Comparison of ENCODE assay signal across 21 mouse cellular contexts in the genomic region with DNA sequence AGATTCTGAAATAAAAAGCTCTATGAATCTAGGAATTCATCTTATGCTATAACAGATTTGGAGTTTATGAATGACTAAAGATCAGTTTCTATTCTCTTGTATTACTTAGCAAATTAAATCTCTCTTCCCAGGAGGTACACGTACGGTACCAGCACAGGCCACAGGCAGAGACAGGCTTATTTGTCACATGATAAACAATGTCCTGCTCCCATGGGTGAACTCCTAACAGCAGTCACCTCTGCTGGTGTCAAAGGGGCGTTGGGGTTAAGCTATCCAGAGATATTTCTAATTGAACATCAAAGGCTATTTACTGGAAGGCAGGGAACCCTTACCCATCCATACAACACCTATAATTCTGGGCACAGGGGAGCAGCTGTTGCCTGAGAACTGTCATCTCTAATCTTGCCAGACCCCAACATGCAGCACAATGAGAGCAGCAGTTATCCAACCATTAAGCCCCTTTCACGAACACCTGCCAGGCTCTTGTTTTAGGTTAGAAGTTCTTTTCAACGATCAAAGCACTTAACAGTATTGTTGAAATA.
"Had no signal": no experiment of that assay in that cellular context is flagged by ENCODE, and none has a peak within 500 bp of the region (broad histone marks: within the 10 kb centered on the region; RNA-seq: fewer than 3 reads in every experiment).

No protein-coding gene starts in this region.

- H3K4me3 ChIP-seq: limb, embryonic 12.5 days; limb, embryonic 15.5 days; myocyte; neural tube, embryonic 13.5 days had no signal

- H3K4me1 ChIP-seq: limb, embryonic 12.5 days; limb, embryonic 15.5 days; neural tube, embryonic 13.5 days had no signal

- H3K36me3 ChIP-seq: limb, embryonic 12.5 days; limb, embryonic 15.5 days; neural tube, embryonic 13.5 days had no signal

- ATAC-seq: intestine, embryonic 16.5 days; liver, postnatal 0 days; lung, postnatal 0 days had no signal

- H3K4me2 ChIP-seq: limb, embryonic 12.5 days; limb, embryonic 15.5 days; liver, embryonic 11.5 days; lung, embryonic 14.5 days; neural tube, embryonic 13.5 days had no signal

- H3K27ac ChIP-seq: limb, embryonic 12.5 days; limb, embryonic 15.5 days; liver, embryonic 14.5 days; macrophage; neural tube, embryonic 13.5 days had no signal

- H3K9ac ChIP-seq: limb, embryonic 12.5 days; limb, embryonic 15.5 days; liver, embryonic 14.5 days; liver, postnatal 0 days; lung, embryonic 14.5 days; neural tube, embryonic 13.5 days had no signal

- H3K9me3 ChIP-seq: limb, embryonic 12.5 days; limb, embryonic 15.5 days; neural tube, embryonic 13.5 days had no signal

- DNase-seq: kidney, adult 18-20 months; kidney, adult 9 months; kidney, postnatal 14 days; kidney, postnatal 4 days; left cerebral cortex, postnatal 4 days; liver, postnatal 0 days; lung, embryonic 14.5 days; midbrain, embryonic 14.5 days; right cerebral cortex, adult 18-20 months; right cerebral cortex, postnatal 14 days; thymus, adult 18-20 months; thymus, postnatal 4 days had no signal

- H3K27me3 ChIP-seq: limb, embryonic 12.5 days; limb, embryonic 15.5 days; neural tube, embryonic 13.5 days had no signal
